Mouse (Mus musculus) CH12.LX (cell line): ENCODE measurements around the gene Klhl29. TPM values are rescaled to one million over a fixed set of nuclear protein-coding genes. Genes with fewer than 3 reads are reported as not detected.

ENCODE experiments used
- DNase-seq: peaks from one replicate; pipeline ENCODE4 v3.0.0-alpha.2; 2013; ENCODE audit errors: extremely low read depth
- H3K27ac ChIP-seq: 2 replicates; pipeline ENCODE4 v1.5.1; 2012; ENCODE audit warnings: low read depth, mild to moderate bottlenecking, control low read depth, moderate library complexity; ENCODE audit not compliant: insufficient read depth
- H3K27me3 ChIP-seq: replicated peaks from 2 replicates; pipeline ENCODE3; 2012; ENCODE audit warnings: inconsistent platforms
- H3K36me3 ChIP-seq, 2 experiments: replicated peaks in 1 of 2; 2 replicates each; pipeline versions ENCODE3 to v1.6.1; 2012; ENCODE audit warnings: inconsistent platforms in 1 of 2, low read length in 1 of 2, mild to moderate bottlenecking in 1 of 2, mixed read lengths in 1 of 2, moderate library complexity in 1 of 2; ENCODE audit not compliant: control insufficient read depth in 1 of 2, insufficient read depth in 1 of 2
- H3K4me1 ChIP-seq, 2 experiments: 2 replicates each; pipeline ENCODE4 v1.6.1; 2012; ENCODE audit warnings: inconsistent platforms in 1 of 2, moderate library complexity in 1 of 2; ENCODE audit not compliant: insufficient read depth in 2 of 2, control insufficient read depth in 1 of 2
- H3K4me2 ChIP-seq: 2 replicates; pipeline ENCODE4 v1.6.1; 2012; ENCODE audit warnings: low read depth, mild to moderate bottlenecking, control low read depth; ENCODE audit not compliant: poor library complexity, insufficient read depth, severe bottlenecking
- H3K4me3 ChIP-seq, 3 experiments: fragments of 150-350 bp in 1 of 3; sonication (generic) in 1 of 3; replicated peaks in 1 of 3; 2 replicates each; pipeline versions ENCODE3 to v1.5.1; 2011 to 2012; ENCODE audit warnings: low read depth in 2 of 3, low read length in 2 of 3, mild to moderate bottlenecking in 2 of 3, moderate library complexity in 2 of 3, control low read depth in 1 of 3, improper control_type of control experiment in 1 of 3, inconsistent platforms in 1 of 3, mixed read lengths in 1 of 3; ENCODE audit not compliant: poor library complexity in 1 of 3
- H3K79me2 ChIP-seq: replicated peaks from 2 replicates; pipeline ENCODE4 v1.6.1; 2012; ENCODE audit warnings: mild to moderate bottlenecking, moderate library complexity; ENCODE audit not compliant: control insufficient read depth, poor library complexity, insufficient read depth, severe bottlenecking; ENCODE audit errors: extremely low read depth
- H3K9ac ChIP-seq: 2 replicates; pipeline ENCODE4 v1.6.1; 2012; ENCODE audit warnings: low read depth, mild to moderate bottlenecking, control low read depth, moderate library complexity; ENCODE audit not compliant: insufficient read depth
- H3K9me3 ChIP-seq: replicated peaks from 2 replicates; pipeline ENCODE3; 2012; ENCODE audit warnings: low read length, inconsistent platforms, mixed read lengths
- CHD1 ChIP-seq: IDR thresholded peaks from 2 replicates; pipeline ENCODE4 v1.6.1; 2012; ENCODE audit warnings: low read depth, low read length, improper control_type of control experiment, inconsistent platforms
- CHD2 ChIP-seq: IDR thresholded peaks from 2 replicates; pipeline ENCODE4 v1.6.1; 2011; ENCODE audit warnings: low read length, improper control_type of control experiment
- CTCF ChIP-seq, 2 experiments: IDR thresholded peaks in 1 of 2; conservative IDR thresholded peaks in 1 of 2; 2 replicates each; pipeline ENCODE4 v1.5.1; 2011 to 2012; ENCODE audit warnings: low read depth in 2 of 2, low read length in 2 of 2, improper control_type of control experiment in 1 of 2, inconsistent platforms in 1 of 2, mild to moderate bottlenecking in 1 of 2, moderate library complexity in 1 of 2
- E2F4 ChIP-seq: IDR thresholded peaks from 2 replicates; pipeline ENCODE4 v1.6.1; 2011; ENCODE audit warnings: low read depth, low read length, improper control_type of control experiment; ENCODE audit not compliant: insufficient replicate concordance
- EP300 ChIP-seq: IDR thresholded peaks from 2 replicates; pipeline ENCODE4 v1.6.1; 2011; ENCODE audit warnings: low read length, improper control_type of control experiment
- GABPA ChIP-seq: IDR thresholded peaks from 2 replicates; pipeline ENCODE4 v1.6.1; 2012; ENCODE audit warnings: low read depth, low read length, improper control_type of control experiment, inconsistent platforms; ENCODE audit not compliant: insufficient replicate concordance
- IRF4 ChIP-seq: IDR thresholded peaks from 2 replicates; pipeline ENCODE4 v1.6.1; 2014; ENCODE audit warnings: low read depth, mild to moderate bottlenecking, inconsistent platforms, low read length, improper control_type of control experiment
- JUN ChIP-seq: IDR thresholded peaks from 2 replicates; pipeline ENCODE4 v1.6.1; 2011; ENCODE audit warnings: low read depth, mild to moderate bottlenecking, low read length, improper control_type of control experiment, moderate library complexity; ENCODE audit not compliant: insufficient read depth
- JUND ChIP-seq: conservative IDR thresholded peaks from 2 replicates; pipeline ENCODE4 v1.6.1; 2011; ENCODE audit warnings: low read depth, low read length, improper control_type of control experiment
- KAT2A ChIP-seq: IDR thresholded peaks from 2 replicates; pipeline ENCODE4 v1.6.1; 2012; ENCODE audit warnings: low read length, improper control_type of control experiment, inconsistent platforms; ENCODE audit not compliant: insufficient replicate concordance
- MEF2A ChIP-seq: IDR thresholded peaks from 2 replicates; pipeline ENCODE4 v1.6.1; 2014; ENCODE audit warnings: low read depth, mild to moderate bottlenecking, inconsistent platforms, low read length, improper control_type of control experiment, borderline replicate concordance
- POLR2AphosphoS2 ChIP-seq: IDR thresholded peaks from 2 replicates; pipeline ENCODE4 v1.6.1; 2011; ENCODE audit warnings: low read depth, low read length, improper control_type of control experiment
- RCOR1 ChIP-seq: conservative IDR thresholded peaks from 2 replicates; pipeline ENCODE4 v1.6.1; 2012; ENCODE audit warnings: low read depth, mild to moderate bottlenecking, inconsistent platforms, low read length, improper control_type of control experiment
- UBTF ChIP-seq: IDR thresholded peaks from 2 replicates; pipeline ENCODE4 v1.6.1; 2012; ENCODE audit warnings: low read depth, mild to moderate bottlenecking, inconsistent platforms, low read length, improper control_type of control experiment, moderate library complexity
- USF2 ChIP-seq: conservative IDR thresholded peaks from 2 replicates; pipeline ENCODE4 v1.6.1; 2011; ENCODE audit warnings: low read depth, low read length, improper control_type of control experiment
- ZKSCAN1 ChIP-seq: IDR thresholded peaks from 2 replicates; pipeline ENCODE4 v1.6.1; 2012; ENCODE audit warnings: low read depth, inconsistent platforms, low read length, improper control_type of control experiment, borderline replicate concordance
- ZNF384 ChIP-seq: IDR thresholded peaks from 2 replicates; pipeline ENCODE4 v1.6.1; 2012; ENCODE audit warnings: low read depth, low read length, improper control_type of control experiment, inconsistent platforms
- dilution Hi-C: fragments of 300-500 bp; cut with MboI; formaldehyde crosslinking; loops from 2 replicates; pipeline ENCODE4 v1.14.3; 2020; ENCODE audit warnings: low sequenced_read_pairs; ENCODE audit not compliant: extremely low pct_unique_long_range_greater_than_20kb, extremely low pct_ligation_motif_present
- in situ Hi-C: fragments of 300-500 bp; cut with MboI; formaldehyde crosslinking; loops from 3 replicates; pipeline ENCODE4 v1.14.3; 2019; ENCODE audit warnings: low sequenced_read_pairs, low pct_ligation_motif_present, low pct_unique_long_range_greater_than_20kb, mixed read lengths
- polyA plus RNA-seq: library from polyadenylated mRNA; unstranded; fragments of >175 nt; gene quantifications from 2 replicates; pipeline ENCODE4 v1.2.1, GENCODE M21; 2012; ENCODE audit warnings: low read depth; ENCODE audit not compliant: insufficient read length
- total RNA-seq, 2 experiments: library from RNA; depleted of rRNA; stranded (reverse); fragments of 300-350 nt in 1 of 2; fragments of >200 nt in 1 of 2; gene quantifications; 2 replicates each; pipeline ENCODE4 v1.2.3; 2012 to 2014

The Klhl29 gene
- total and polyA plus RNA-seq, 3 experiments = 0.04 TPM; not detected in 2

DNA sequence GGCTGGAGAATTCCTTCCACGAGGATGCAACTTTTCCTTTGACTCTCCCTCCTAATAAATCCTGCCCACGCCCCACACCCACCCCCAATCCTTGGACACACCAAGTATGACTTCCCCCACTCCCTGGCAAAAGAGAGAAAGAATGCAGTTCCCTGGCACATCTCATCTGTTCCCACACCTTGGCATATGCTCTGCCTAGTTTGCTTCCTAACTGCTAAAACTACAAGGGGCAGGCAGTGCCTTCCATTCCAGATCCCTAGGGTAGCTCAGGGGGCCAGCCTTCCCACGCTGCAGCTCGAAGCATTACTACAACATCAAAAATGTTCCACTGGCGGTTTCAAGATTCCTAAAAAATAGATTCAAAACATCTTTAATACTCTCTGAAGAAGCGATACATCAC lies 212.8 kb downstream of the Klhl29 start:
- no peaks in the 10 kb centered on the region for H3K79me2 ChIP-seq
- no peaks in the 10 kb centered on the region for H3K4me1 ChIP-seq
- no peak for DNase-seq
- no peak overlapping the region for H3K27ac ChIP-seq
- H3K9me3 ChIP-seq = no peaks in the 10 kb centered on the region
- in situ Hi-C loops (no loop called here), dilution Hi-C loops (no loop called here)
- no peaks in the 10 kb centered on the region for H3K36me3 ChIP-seq
- no peaks in the 10 kb centered on the region for H3K27me3 ChIP-seq
- H3K4me2 ChIP-seq = no peak overlapping the region
- no peak overlapping the region for H3K4me3 ChIP-seq
- no peak overlapping the region for H3K9ac ChIP-seq
- no peak for TF ChIP-seq CTCF (conservative IDR thresholded peaks at IDR 0.05 in 1 of 2, IDR thresholded peaks at IDR 0.05 in 1 of 2; ENCODE audit: low read depth in 2 of 2, low read length in 2 of 2)
- TF ChIP-seq USF2 = no peak
- no peak for TF ChIP-seq IRF4
- no peak for TF ChIP-seq ZNF384
- TF ChIP-seq GABPA = no peak
- TF ChIP-seq MEF2A = no peak
- no peak for TF ChIP-seq EP300

DNA sequence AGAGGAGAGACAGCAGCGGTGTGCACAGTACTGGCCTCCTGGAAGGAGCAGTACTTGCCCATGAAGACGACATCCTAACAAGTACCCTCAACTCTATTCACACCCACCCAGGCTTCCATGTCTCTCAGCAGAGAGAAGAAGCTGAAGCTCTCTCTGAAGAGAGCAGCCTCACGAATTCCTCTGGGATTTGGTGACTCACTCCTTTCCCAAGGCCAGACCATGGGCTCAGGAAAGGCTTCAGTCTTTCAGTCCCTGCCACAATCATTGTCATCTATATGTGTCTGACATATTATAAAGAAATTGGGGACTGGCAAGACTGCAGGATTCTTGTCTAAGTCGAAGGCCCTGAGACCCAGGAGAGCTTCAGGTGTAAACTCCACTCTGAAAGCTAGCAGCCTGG lies 213.9 kb downstream of the Klhl29 start:
- no peaks in the 10 kb centered on the region for H3K27me3 ChIP-seq
- dilution Hi-C loops (no loop called here), in situ Hi-C loops (no loop called here)
- H3K27ac ChIP-seq = no peak overlapping the region
- no peak overlapping the region for H3K4me2 ChIP-seq
- no peaks in the 10 kb centered on the region for H3K4me1 ChIP-seq
- no peak for TF ChIP-seq USF2
- no peak for TF ChIP-seq E2F4
- TF ChIP-seq ZKSCAN1 = no peak
- TF ChIP-seq CHD1 = no peak
- TF ChIP-seq JUND = no peak
- TF ChIP-seq RCOR1 = no peak
- no peak for TF ChIP-seq CHD2
- no peak for TF ChIP-seq UBTF
- TF ChIP-seq KAT2A = no peak
- TF ChIP-seq JUN = no peak
- TF ChIP-seq POLR2AphosphoS2 = no peak
- TF ChIP-seq, all 38 proteins: peak for 0
- no peaks in the 10 kb centered on the region for H3K9me3 ChIP-seq
- H3K36me3 ChIP-seq = no peaks in the 10 kb centered on the region
- H3K4me3 ChIP-seq = no peak overlapping the region
- H3K79me2 ChIP-seq = no peaks in the 10 kb centered on the region
- no peak for DNase-seq
- no peak overlapping the region for H3K9ac ChIP-seq
